Mouse (Mus musculus): ENCODE measurements around the gene Selenbp1.

Gene Selenbp1

GRCm38 (mm10) chr3:94974528-94975422 is 41.9 kb downstream of the Selenbp1 start, which contains the start of gene Pi4kb:
Gene Pi4kb, plus strand, starts transcription at chr3:94974731.
- DNase-seq (ENCODE audit: low read depth, low spot score), result peak; percentile 94

GRCm38 (mm10) chr3:94984312-94984711 is 51.5 kb downstream of the Selenbp1 start:
- no peak for DNase-seq (ENCODE audit: low read depth, low spot score)

DNA sequence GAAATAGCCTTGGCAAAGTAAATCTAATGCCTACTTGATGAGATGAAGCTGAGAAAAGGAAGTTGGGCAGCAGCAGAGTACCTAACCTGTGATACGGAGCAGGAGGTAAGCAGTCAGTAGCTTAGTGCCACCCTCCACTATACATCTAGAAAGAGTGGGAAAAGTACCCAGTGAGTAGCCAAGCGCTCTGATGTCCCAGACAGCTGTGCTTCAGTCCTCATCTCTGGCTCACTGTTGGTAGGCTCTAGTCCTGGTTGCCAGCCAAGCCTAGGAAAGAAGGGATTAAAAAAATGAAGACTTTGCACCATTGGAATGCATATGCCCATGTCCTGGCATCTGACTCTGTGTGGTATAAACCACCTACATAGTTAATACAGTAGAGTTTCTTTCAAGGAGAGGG is 52.7 kb downstream of the Selenbp1 start:
- DNase-seq (ENCODE audit: low read depth, low spot score), result no peak

DNA sequence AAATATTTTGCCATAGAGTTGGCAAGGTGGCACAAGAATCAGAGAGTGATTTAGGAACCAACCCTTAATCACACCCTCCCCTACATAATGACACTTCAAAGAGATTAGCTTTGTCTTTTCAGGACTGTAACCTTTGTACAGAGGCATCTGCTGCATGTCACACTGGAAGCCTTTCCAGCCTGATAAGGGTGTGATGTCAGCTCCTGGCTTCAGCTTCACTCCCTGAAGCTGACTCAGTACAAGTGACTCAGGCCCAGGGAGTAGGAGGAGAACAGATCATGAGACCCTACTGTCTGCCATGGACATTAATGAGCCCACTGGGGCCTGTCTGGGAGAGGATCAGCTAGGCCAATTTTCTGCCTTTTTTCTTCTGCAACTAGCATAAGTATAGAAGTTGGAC is 54.7 kb downstream of the Selenbp1 start:
- DNase-seq (ENCODE audit: low read depth, low spot score), result no peak

DNA sequence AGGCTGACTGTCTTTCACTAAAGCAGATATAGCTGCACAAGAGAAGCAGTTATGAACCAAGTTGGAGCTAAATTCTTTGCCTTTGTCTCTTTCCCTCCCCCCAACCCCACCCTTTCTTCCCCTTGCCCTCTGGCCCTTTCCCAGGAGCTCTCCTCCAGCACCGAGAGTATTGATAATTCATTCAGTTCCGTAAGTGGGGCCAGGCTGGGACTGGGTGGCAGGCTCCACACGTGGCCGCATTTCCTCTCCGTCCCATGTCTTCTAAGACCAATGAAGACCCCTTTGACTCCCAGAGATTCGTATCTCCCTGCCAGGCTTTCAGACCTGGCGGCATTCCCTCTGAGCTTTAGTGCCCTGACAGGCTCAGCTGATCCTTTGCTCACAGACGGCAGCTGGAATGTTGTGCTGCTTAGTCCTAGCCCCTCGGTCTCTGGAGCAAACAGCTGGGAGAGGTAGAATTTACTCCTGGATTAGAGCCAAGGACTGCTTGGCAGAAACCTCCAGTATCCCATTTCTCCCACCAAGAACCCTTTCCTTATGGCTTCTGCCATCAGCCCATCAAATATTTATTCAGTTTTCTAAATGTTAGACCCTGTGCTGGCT is 56.4 kb downstream of the Selenbp1 start:
- DNase-seq (ENCODE audit: low read depth, low spot score), result no peak

Measured in forelimb bud, embryonic 11.5 days (tissue).